Mouse (Mus musculus) kidney, adult 2 months (tissue): ENCODE measurements around the gene Mical3. TPM values are rescaled to one million over a fixed set of nuclear protein-coding genes. Genes with fewer than 3 reads are reported as not detected.

Experiments
- DNase-seq: peaks from one replicate; pipeline ENCODE4 v3.0.0; 2021
- H3K27ac ChIP-seq: fragments of 200-500 bp; 2 replicates; pipeline ENCODE4 v1.5.1; 2012; ENCODE audit warnings: low read depth, low read length, control low read depth, inconsistent platforms; ENCODE audit not compliant: insufficient read depth
- H3K27me3 ChIP-seq: fragments of 200-500 bp; replicated peaks from 2 replicates; pipeline ENCODE4 v1.6.1; 2012; ENCODE audit warnings: mild to moderate bottlenecking, moderate library complexity, low read length, inconsistent platforms; ENCODE audit not compliant: control insufficient read depth, insufficient read depth
- H3K36me3 ChIP-seq: fragments of 200-500 bp; 2 replicates; pipeline ENCODE4 v1.6.1; 2012; ENCODE audit warnings: mild to moderate bottlenecking, moderate library complexity, low read length, inconsistent platforms; ENCODE audit not compliant: control insufficient read depth, insufficient read depth
- H3K4me1 ChIP-seq: fragments of 200-500 bp; 2 replicates; pipeline ENCODE4 v1.6.1; 2011; ENCODE audit warnings: low read length; ENCODE audit not compliant: control insufficient read depth, insufficient read depth
- H3K4me3 ChIP-seq: fragments of 200-500 bp; 2 replicates; pipeline ENCODE4 v1.5.1; 2011; ENCODE audit warnings: mild to moderate bottlenecking, low read depth, low read length, control low read depth; ENCODE audit not compliant: insufficient read depth
- CTCF ChIP-seq: fragments of 200-500 bp; conservative IDR thresholded peaks from 2 replicates; pipeline ENCODE4 v1.5.1; 2011; ENCODE audit warnings: low read depth, mild to moderate bottlenecking, control low read depth, low read length, moderate library complexity, mixed read lengths; ENCODE audit not compliant: insufficient read depth, insufficient read length
- POLR2A ChIP-seq: fragments of 200-500 bp; IDR thresholded peaks from one replicate; pipeline ENCODE4 v1.6.1; 2011; ENCODE audit warnings: low read depth, low read length, control low read depth
- WGBS: fragments of 180-500 bp; shearing (Covaris S2); methylation state at CpG from one replicate; pipeline ENCODE4 v1.1.7; 2018; 5-methylcytosine and 5-hydroxymethylcytosine counted together
- polyA plus RNA-seq: library from polyadenylated mRNA; depleted of rRNA; stranded (reverse); fragments of >200 nt; gene quantifications from 2 replicates; pipeline ENCODE4 v1.2.3, GENCODE M21; 2012

Gene Mical3
- polyA plus RNA-seq, 1 experiment: 16.1 TPM

GRCm38 (mm10) chr6:120965814-120966213, 165.0 kb downstream of the Mical3 start:
- TF ChIP-seq CTCF (no peak), POLR2A (no peak)
- Histone ChIP-seq H3K4me3 (no peak overlapping the region), H3K27ac (no peak overlapping the region), H3K27me3 (no peaks in the 10 kb centered on the region), H3K36me3 (no peaks in the 10 kb centered on the region), H3K4me1 (0 out of 2 replicates have a peak, but pooled peaks cover 3% of the 10 kb centered on the region)
- DNase-seq: no peak
- WGBS: 75% methylated on average over 13 of the region's 13 CpGs

GRCm38 (mm10) chr6:120964179-120964578, 166.6 kb downstream of the Mical3 start:
- no peaks in the 10 kb centered on the region for H3K36me3 ChIP-seq
- H3K4me3 ChIP-seq: no peak overlapping the region
- 0 out of 2 replicates have a peak, but pooled peaks cover 3% of the 10 kb centered on the region for H3K4me1 ChIP-seq
- WGBS: 97% methylated on average over 3 of the region's 3 CpGs
- H3K27me3 ChIP-seq: no peaks in the 10 kb centered on the region
- DNase-seq: no peak
- TF ChIP-seq POLR2A (no peak), CTCF (no peak)
- H3K27ac ChIP-seq: no peak overlapping the region

- DNase-seq: peak; percentile 54
- H3K27ac ChIP-seq: no peak overlapping the region
- WGBS: 73% methylated on average over 9 of the region's 9 CpGs
- no peaks in the 10 kb centered on the region for H3K27me3 ChIP-seq
- no peaks in the 10 kb centered on the region for H3K36me3 ChIP-seq
- H3K4me1 ChIP-seq: 0 out of 2 replicates have a peak, but pooled peaks cover 3% of the 10 kb centered on the region
- H3K4me3 ChIP-seq: no peak overlapping the region
- TF ChIP-seq POLR2A: no peak
- TF ChIP-seq CTCF: no peak
These were observed 170.3 kb downstream of the Mical3 start for GRCm38 (mm10) chr6:120960338-120961030.

GRCm38 (mm10) chr6:120957331-120957730, 173.5 kb downstream of the Mical3 start:
- 0 out of 2 replicates have a peak, but pooled peaks cover 3% of the 10 kb centered on the region for H3K4me1 ChIP-seq
- TF ChIP-seq CTCF (no peak), POLR2A (no peak)
- no peak overlapping the region for H3K27ac ChIP-seq
- no peaks in the 10 kb centered on the region for H3K36me3 ChIP-seq
- H3K4me3 ChIP-seq: no peak overlapping the region
- no peaks in the 10 kb centered on the region for H3K27me3 ChIP-seq
- no peak for DNase-seq
- 79% methylated on average over 4 of the region's 4 CpGs for WGBS

GRCm38 (mm10) chr6:120956259-120957161, 174.3 kb downstream of the Mical3 start:
- Histone ChIP-seq H3K4me1 (0 out of 2 replicates have a peak, but pooled peaks cover 3% of the 10 kb centered on the region), H3K4me3 (no peak overlapping the region), H3K36me3 (no peaks in the 10 kb centered on the region), H3K27me3 (no peaks in the 10 kb centered on the region), H3K27ac (no peak overlapping the region)
- WGBS: 94% methylated on average over 11 of the region's 11 CpGs
- DNase-seq: no peak
- TF ChIP-seq POLR2A (no peak), CTCF (no peak)

GRCm38 (mm10) chr6:120955215-120955614, 175.6 kb downstream of the Mical3 start:
- no peak overlapping the region for H3K27ac ChIP-seq
- H3K27me3 ChIP-seq: no peaks in the 10 kb centered on the region
- 54% methylated on average over 3 of the region's 3 CpGs for WGBS
- H3K36me3 ChIP-seq: no peaks in the 10 kb centered on the region
- H3K4me3 ChIP-seq: no peak overlapping the region
- TF ChIP-seq POLR2A (no peak), CTCF (no peak)
- no peaks in the 10 kb centered on the region for H3K4me1 ChIP-seq
- DNase-seq: no peak

GRCm38 (mm10) chr6:120954241-120954640, 176.6 kb downstream of the Mical3 start:
- no peaks in the 10 kb centered on the region for H3K4me1 ChIP-seq
- 88% methylated on average over 8 of the region's 8 CpGs for WGBS
- TF ChIP-seq CTCF (no peak), POLR2A (no peak)

More at GRCm38 (mm10) chr6:120954241-120954640, 176.6 kb downstream of the Mical3 start:
- Histone ChIP-seq H3K27me3 (no peaks in the 10 kb centered on the region), H3K4me3 (no peak overlapping the region), H3K36me3 (no peaks in the 10 kb centered on the region), H3K27ac (no peak overlapping the region)
- no peak for DNase-seq
